Mouse (Mus musculus) forebrain, embryonic 15.5 days (tissue): ENCODE measurements around the gene Wtap. TPM values are rescaled to one million over a fixed set of nuclear protein-coding genes. Genes with fewer than 3 reads are reported as not detected.
"Not testable (repeated sequence)": the region's sequence is repeated elsewhere in the genome, so short reads cannot be mapped to it uniquely, and the experiment has no call there.

ENCODE experiments used
- ATAC-seq: fragments of 200-750 bp; cut with Nextera tagmentation; replicated peaks from 2 replicates; pipeline ENCODE4 v1.8.0; 2017; ENCODE audit warnings: mild to moderate bottlenecking, moderate TSS enrichment, moderate library complexity
- H3K27ac ChIP-seq: fragments of 300-500 bp; sonication (generic); replicated peaks from 2 replicates; pipeline ENCODE4 v1.5.1; 2015; ENCODE audit warnings: mild to moderate bottlenecking, inconsistent platforms
- H3K27me3 ChIP-seq: fragments of 300-500 bp; sonication (generic); 2 replicates; pipeline ENCODE4 v1.6.1; 2015; ENCODE audit warnings: inconsistent platforms
- H3K36me3 ChIP-seq: fragments of 300-500 bp; sonication (generic); 2 replicates; pipeline ENCODE4 v1.6.1; 2015; ENCODE audit warnings: mild to moderate bottlenecking, inconsistent platforms
- H3K4me1 ChIP-seq: fragments of 300-500 bp; sonication (generic); 2 replicates; pipeline ENCODE4 v1.6.1; 2015; ENCODE audit warnings: inconsistent platforms
- H3K4me2 ChIP-seq: fragments of 300-500 bp; sonication (generic); replicated peaks from 2 replicates; pipeline ENCODE4 v1.6.1; 2015; ENCODE audit warnings: mild to moderate bottlenecking, inconsistent platforms
- H3K4me3 ChIP-seq: fragments of 300-500 bp; sonication (generic); 2 replicates; pipeline ENCODE4 v1.5.1; 2015; ENCODE audit warnings: mild to moderate bottlenecking, inconsistent platforms
- H3K9ac ChIP-seq: fragments of 300-500 bp; sonication (generic); replicated peaks from 2 replicates; pipeline ENCODE4 v1.6.1; 2015; ENCODE audit warnings: mild to moderate bottlenecking, inconsistent platforms
- H3K9me3 ChIP-seq: fragments of 300-500 bp; sonication (generic); 2 replicates; pipeline ENCODE4 v1.6.1; 2016; ENCODE audit warnings: inconsistent platforms
- WGBS: fragments of 180-500 bp; shearing (Covaris S2); methylation state at CpG from one replicate; pipeline ENCODE4 v1.1.7; 2015; ENCODE audit warnings: mixed read lengths; 5-methylcytosine and 5-hydroxymethylcytosine counted together
- polyA plus RNA-seq: library from polyadenylated mRNA; unstranded; fragments of >200 nt; fragmentation: Nextera tagmentation; extraction: Ambion mirVana; gene quantifications from 2 replicates; pipeline ENCODE4 v1.2.1, GENCODE M21; 2015

Wtap gene
- 157 and 161 TPM in 2 replicates for polyA plus RNA-seq

DNA sequence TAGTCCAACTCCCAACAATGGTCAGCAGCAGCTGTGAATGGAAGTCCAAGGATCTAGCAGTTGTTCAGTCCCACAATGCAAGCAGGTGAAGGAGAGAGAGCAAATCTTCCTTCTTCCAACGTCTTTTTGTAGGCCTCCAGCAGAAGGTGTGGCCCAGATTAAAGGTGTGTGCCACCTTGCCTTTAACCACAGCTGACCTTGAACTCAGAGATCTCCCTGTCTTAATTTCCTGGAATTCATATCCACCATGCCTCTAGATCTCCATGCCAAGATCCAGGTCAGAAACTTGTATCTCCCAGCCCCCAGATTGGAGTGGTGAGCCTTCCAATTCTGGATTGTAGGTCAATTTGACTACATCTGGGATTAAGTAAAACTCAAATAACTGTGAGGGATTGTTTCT lies at the start of gene Wtap:
TSS of gene Wtap (minus strand) at position 101 of the 400 bp plus-strand sequence.
- peaks cover 22% of the 10 kb centered on the region for H3K4me1 ChIP-seq
- peak within 1 kb of the TSS; percentile 100 for H3K9ac ChIP-seq
- H3K9me3 ChIP-seq, result no peaks in the 10 kb centered on the region
- H3K4me2 ChIP-seq, result peak within 1 kb of the TSS; percentile 76
- H3K4me3 ChIP-seq, result peak within 1 kb of the TSS; percentile 99
- peak within 1 kb of the TSS; percentile 100 for H3K27ac ChIP-seq
- no peaks in the 10 kb centered on the region for H3K27me3 ChIP-seq
- no peak for ATAC-seq
- 84% methylated on average over 1 of the region's 1 CpGs for WGBS
- no peaks in the 10 kb centered on the region for H3K36me3 ChIP-seq

DNA sequence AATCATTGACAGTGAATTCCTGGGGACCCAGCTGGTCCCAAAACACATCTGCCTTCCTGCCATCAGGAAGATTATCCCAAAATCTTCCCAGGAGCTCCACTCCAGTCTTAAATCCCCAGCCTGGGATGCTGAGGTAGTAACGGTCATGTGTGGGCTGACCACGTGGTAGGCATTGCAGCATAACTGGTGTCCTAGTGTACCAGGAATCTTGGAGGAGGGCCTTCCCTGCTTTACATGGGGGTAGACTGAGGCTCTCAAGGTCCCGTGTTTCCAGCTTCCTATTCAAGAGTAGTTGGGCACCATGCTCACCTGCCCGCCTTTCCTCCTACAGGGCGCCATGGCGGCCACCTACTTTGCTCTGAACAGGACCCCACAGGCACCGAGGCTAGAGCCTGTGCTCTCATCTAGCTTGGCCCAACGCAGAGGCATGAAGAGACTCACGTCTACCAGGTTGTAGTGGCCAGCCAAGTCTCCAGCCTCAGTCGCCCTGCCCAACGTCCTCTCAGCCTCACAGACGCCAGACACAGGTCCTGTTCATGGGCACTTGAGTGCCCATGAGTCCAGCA lies 42.7 kb upstream of the Wtap start:
- not testable (repeated sequence) for H3K36me3 ChIP-seq, H3K9ac ChIP-seq, H3K27me3 ChIP-seq, H3K4me3 ChIP-seq, H3K27ac ChIP-seq, ATAC-seq, H3K4me1 ChIP-seq, H3K9me3 ChIP-seq, H3K4me2 ChIP-seq
- WGBS, result 83% methylated on average over 5 of the region's 12 CpGs

DNA sequence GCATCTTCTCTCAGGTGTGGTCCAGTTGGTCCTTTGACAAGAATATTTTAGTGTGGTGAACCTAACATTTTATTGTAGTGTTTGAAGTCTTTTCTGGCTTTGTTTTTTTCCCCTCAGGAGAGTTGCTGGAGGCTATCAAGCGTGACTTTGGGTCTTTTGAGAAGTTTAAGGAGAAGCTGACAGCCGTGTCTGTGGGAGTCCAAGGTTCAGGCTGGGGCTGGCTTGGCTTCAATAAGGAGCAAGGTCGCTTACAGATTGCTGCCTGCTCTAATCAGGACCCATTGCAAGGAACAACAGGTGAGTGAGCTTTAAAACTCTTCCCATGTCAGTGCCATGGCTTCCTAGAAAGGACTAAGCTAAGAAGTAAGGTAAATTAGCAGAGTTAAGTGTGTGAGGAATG lies 19.3 kb upstream of the Wtap start:
- H3K9ac ChIP-seq, result no peak overlapping the region
- ATAC-seq, result no peak
- no peak overlapping the region for H3K4me3 ChIP-seq
- peaks cover 46% of the 10 kb centered on the region for H3K36me3 ChIP-seq
- H3K4me1 ChIP-seq, result peaks cover 12% of the 10 kb centered on the region
- H3K27me3 ChIP-seq, result no peaks in the 10 kb centered on the region
- H3K27ac ChIP-seq, result no peak overlapping the region
- H3K9me3 ChIP-seq, result no peaks in the 10 kb centered on the region
- 81% methylated on average over 3 of the region's 3 CpGs for WGBS
- no peak overlapping the region for H3K4me2 ChIP-seq

DNA sequence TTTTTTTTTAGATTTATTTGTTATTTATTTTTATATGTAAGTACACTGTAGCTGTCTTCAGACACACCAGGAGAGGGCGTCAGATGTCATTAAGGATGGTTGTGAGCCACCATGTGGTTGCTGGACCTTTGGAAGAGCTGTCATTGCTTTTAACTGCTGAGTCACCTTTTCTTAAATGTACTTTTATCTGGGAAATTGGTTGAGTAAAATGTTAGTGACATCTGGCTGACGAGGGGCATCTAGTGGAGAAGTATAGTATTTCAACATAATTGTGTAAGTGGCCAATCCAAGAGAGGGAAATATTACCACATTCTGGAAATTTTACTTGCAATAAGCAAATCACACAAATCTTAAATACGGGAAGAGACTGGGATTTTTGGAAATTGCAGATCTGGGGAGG lies 15.9 kb upstream of the Wtap start:
- H3K27me3 ChIP-seq, result no peaks in the 10 kb centered on the region
- peaks cover 34% of the 10 kb centered on the region for H3K36me3 ChIP-seq
- ATAC-seq, result no peak
- 37% methylated on average over 3 of the region's 3 CpGs for WGBS
- no peaks in the 10 kb centered on the region for H3K9me3 ChIP-seq
- H3K4me2 ChIP-seq, result no peak overlapping the region
- H3K4me3 ChIP-seq, result no peak overlapping the region
- no peak overlapping the region for H3K27ac ChIP-seq
- H3K9ac ChIP-seq, result no peak overlapping the region
- H3K4me1 ChIP-seq, result peaks cover 17% of the 10 kb centered on the region

DNA sequence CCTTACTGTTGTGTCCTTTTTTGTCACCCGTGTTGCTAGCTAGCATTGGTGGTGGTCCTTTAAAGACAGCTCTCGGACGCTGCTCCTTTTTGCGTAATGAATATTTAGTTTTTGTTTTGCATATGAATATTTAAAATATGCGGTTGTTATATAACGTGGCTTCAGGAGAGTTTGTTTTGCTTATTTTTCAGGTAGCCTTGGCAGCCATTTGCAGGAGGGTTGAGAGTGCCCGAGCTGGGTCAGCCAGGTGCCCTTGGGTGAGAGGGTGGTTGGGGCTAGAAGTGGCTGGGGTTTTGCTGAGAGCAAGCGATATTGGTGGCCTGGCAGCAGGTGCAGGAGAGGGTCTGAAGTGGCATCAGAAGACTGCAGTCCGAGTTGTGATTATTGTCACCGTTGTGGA lies 14.6 kb upstream of the Wtap start:
- WGBS, result 0% methylated on average over 10 of the region's 10 CpGs
- peak overlapping the region; percentile 71 for H3K4me2 ChIP-seq
- H3K4me1 ChIP-seq, result peaks cover 17% of the 10 kb centered on the region
- H3K36me3 ChIP-seq, result peaks cover 22% of the 10 kb centered on the region
- ATAC-seq, result no peak
- H3K27ac ChIP-seq, result peak overlapping the region; percentile 87; the same call in 1 of the 2 replicates
- no peaks in the 10 kb centered on the region for H3K9me3 ChIP-seq
- H3K27me3 ChIP-seq, result no peaks in the 10 kb centered on the region
- peak overlapping the region; percentile 97 for H3K4me3 ChIP-seq
- peak overlapping the region; percentile 78 for H3K9ac ChIP-seq

DNA sequence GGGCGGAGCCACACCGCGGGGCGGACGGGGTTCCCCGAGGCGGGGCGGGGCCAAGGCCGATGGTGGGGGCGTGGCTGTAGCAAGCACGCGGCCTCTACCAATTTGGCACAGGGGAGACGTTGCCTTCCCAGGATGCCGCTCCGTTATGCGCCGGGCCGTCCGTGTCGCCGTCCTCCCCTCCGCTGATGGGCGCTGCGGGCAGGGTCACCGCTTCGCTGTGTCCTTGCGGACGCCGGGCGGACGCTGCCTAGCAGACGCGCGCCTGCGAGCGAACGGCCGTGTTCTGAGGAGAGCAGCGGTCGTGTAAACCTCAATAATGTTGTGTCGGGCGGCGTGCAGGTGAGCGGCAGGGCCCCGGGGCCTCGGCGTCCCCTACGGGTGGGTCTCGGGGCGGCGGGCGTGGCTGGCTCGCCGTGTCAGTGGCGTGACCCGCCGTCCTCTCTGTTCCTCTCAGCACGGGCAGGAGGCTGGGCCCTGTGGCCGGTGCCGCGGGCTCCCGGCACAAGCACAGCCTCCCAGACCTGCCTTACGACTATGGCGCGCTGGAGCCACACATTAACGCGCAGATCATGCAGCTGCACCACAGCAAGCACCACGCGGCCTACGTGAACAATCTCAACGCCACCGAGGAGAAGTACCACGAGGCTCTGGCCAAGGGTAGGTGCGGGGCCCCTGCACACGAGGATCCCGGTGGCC lies 13.9 kb upstream of the Wtap start:
- Histone ChIP-seq H3K9ac (peak overlapping the region; percentile 78), H3K4me1 (peaks cover 17% of the 10 kb centered on the region), H3K27me3 (no peaks in the 10 kb centered on the region), H3K36me3 (peaks cover 16% of the 10 kb centered on the region), H3K9me3 (no peaks in the 10 kb centered on the region), H3K4me3 (peak overlapping the region; percentile 97), H3K27ac (peak overlapping the region; percentile 87), H3K4me2 (peak overlapping the region; percentile 71)
- peak; percentile 98 for ATAC-seq
- WGBS, result under 1% methylated on average over 75 of the region's 76 CpGs

DNA sequence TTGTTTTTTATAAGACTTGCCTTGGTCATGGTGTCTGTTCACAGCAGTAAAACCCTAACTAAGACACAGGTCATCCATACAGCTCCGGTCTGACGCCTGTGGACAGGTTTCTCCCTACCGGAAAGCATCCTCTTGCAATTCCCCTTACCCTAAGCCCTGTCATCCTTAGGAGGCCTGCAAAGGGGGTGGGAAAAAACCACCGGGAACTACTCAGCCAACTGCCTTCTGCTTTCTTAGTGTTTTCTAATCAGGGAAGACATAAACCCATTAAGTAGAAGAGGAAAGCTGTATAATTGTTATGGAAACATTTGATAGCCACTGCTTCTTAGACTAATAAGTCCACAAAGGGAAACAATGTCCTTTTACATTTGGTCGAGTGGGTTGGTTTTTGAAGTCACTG lies 13.0 kb upstream of the Wtap start:
- Histone ChIP-seq H3K27ac (peak overlapping the region; percentile 87), H3K27me3 (no peaks in the 10 kb centered on the region), H3K4me1 (peaks cover 17% of the 10 kb centered on the region), H3K4me3 (peak overlapping the region; percentile 97), H3K9ac (0 out of 2 replicates have a peak overlapping the region, but pooled peaks have one; percentile 78), H3K9me3 (no peaks in the 10 kb centered on the region), H3K36me3 (peaks cover 9% of the 10 kb centered on the region), H3K4me2 (peak overlapping the region; percentile 71)
- 46% methylated on average over 5 of the region's 5 CpGs for WGBS
- ATAC-seq, result no peak

DNA sequence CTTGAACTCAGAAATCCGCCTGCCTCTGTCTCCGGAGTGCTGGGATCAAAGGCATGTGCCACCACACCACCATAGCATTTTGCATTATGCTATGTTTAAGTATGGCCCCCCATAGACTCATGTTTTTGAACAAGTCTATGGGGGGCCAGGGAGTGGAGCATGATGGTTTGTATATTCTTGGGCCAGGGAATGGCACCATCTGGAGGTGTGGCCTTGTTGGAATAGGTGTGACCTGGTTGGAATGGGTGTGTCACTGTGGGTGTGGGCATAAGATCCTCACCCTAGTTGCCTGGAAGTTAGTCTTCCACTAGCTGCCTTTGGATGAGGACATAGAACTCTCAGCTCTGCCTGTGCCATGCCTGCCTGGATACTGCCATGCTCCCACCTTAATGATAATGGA lies 12.6 kb upstream of the Wtap start, which contains the start of gene Sod2:
TSS of gene Sod2 (plus strand) at position 301 of the 400 bp plus-strand sequence.
- 88% methylated on average over 2 of the region's 2 CpGs for WGBS

DNA sequence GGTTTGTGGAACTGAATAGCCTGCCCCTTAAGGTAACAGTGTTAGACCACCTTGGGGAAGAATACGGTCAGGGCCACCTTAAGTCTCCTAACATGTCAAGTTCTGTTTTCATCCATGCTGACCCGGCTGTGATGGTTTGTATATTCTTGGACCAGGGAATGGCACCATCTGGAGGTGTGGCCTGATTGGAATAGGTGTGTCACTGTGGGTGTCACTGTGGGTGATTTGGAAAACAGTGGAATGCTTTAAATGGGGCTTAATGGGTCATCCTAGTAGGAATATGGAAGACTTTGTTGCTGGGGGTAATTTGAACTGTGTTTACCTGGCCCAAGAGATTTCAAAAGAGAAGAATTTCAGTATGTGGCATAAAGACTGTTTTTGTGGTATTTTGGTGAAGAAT lies 10.5 kb upstream of the Wtap start:
- not testable (repeated sequence) for H3K9me3 ChIP-seq, H3K4me3 ChIP-seq, H3K36me3 ChIP-seq, H3K9ac ChIP-seq, H3K27me3 ChIP-seq, H3K27ac ChIP-seq, ATAC-seq, H3K4me2 ChIP-seq
- 89% methylated on average over 2 of the region's 2 CpGs for WGBS
- H3K4me1 ChIP-seq, result peaks cover 16% of the 10 kb centered on the region

More for the DNA sequence above, 12.6 kb upstream of the Wtap start, which contains the start of gene Sod2:
- ATAC-seq, H3K27me3 ChIP-seq, H3K9me3 ChIP-seq, H3K36me3 ChIP-seq: not testable (repeated sequence)
- H3K4me1 ChIP-seq, result peaks cover 17% of the 10 kb centered on the region
- peak within 1 kb of the TSS; percentile 78 for H3K9ac ChIP-seq
- H3K27ac ChIP-seq, result peak within 1 kb of the TSS; percentile 87
- H3K4me3 ChIP-seq, result peak within 1 kb of the TSS; percentile 97
- H3K4me2 ChIP-seq, result peak within 1 kb of the TSS; percentile 71

DNA sequence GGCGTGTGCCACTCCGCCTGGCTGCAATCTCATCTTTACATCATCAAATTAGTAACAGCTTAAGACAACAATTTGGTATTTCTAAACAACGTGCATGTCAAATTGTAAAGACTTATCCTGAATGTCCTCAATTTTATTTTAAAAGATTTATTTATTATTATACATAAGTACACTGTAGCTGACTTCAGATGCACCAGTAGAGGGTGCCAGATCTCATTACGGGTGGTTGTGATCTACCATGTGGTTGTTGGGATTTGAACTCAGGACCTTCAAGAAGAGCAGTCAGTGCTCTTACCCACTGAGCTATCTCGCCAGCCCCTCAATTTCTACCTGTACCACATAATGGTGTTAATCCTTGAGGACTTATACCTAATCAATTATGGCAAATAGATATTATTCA lies 8.3 kb upstream of the Wtap start:
- H3K4me3 ChIP-seq, H3K9me3 ChIP-seq, H3K4me1 ChIP-seq, ATAC-seq, H3K27me3 ChIP-seq, H3K36me3 ChIP-seq, H3K4me2 ChIP-seq, H3K27ac ChIP-seq, H3K9ac ChIP-seq: not testable (repeated sequence)
- WGBS, result 94% methylated on average over 5 of the region's 5 CpGs

DNA sequence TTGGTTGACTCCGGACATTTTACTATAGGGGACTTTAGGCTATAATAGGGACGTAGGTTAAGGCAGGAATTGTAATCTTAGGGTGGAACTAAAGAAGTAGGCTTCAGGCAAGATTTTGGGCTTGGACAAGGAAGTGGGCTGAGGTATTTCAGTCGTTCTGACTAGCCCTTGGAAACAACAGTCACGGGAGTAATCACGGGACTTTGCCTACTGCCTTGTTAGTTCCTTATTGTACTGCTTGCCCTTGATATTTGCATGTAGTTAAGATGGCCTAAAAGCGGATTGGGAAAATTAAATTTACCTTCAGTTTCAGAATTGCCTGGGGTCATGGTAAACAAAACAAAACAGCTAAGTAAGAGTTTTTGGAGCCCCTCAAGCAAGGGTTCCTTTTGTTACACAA lies 5.1 kb upstream of the Wtap start:
- no peak overlapping the region for H3K9ac ChIP-seq
- H3K4me1 ChIP-seq, result no peaks in the 10 kb centered on the region
- H3K36me3 ChIP-seq, result no peaks in the 10 kb centered on the region
- no peaks in the 10 kb centered on the region for H3K27me3 ChIP-seq
- 64% methylated on average over 6 of the region's 6 CpGs for WGBS
- no peak overlapping the region for H3K4me2 ChIP-seq
- no peak overlapping the region for H3K27ac ChIP-seq
- H3K4me3 ChIP-seq, result no peak overlapping the region
- no peak for ATAC-seq
- no peaks in the 10 kb centered on the region for H3K9me3 ChIP-seq

DNA sequence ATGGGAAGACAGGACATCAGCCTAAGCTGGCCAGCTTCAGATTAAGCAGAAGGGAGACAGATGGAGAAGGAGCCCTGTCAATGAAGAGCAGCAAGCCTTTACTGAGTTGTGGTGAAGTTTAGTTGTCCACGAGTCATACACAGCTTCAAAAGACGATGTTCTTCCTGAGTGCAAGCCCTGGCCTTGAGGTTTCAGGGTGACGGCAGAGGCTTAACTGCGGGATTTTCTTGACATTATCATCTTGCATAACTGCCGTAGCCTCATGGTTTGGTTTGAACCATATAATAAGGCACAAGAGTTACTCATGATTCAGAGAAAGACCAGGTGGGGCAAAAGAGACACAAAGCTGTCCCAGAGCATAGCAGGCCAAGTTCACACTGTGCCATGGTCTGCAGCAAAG lies 3.9 kb upstream of the Wtap start:
- Histone ChIP-seq H3K9ac (no peak overlapping the region), H3K4me1 (peaks cover 6% of the 10 kb centered on the region; the same call in 1 of the 2 replicates), H3K4me3 (no peak overlapping the region), H3K36me3 (no peaks in the 10 kb centered on the region), H3K4me2 (no peak overlapping the region), H3K9me3 (no peaks in the 10 kb centered on the region), H3K27ac (no peak overlapping the region), H3K27me3 (no peaks in the 10 kb centered on the region)
- ATAC-seq, result no peak
- 92% methylated on average over 5 of the region's 5 CpGs for WGBS
